9 mouse cellular contexts compared by ENCODE assay signal in genomic region chr2:32156645-32157044, GRCm38 (mm10). TPM values are rescaled to one million over a fixed set of nuclear protein-coding genes. Genes with fewer than 3 reads are reported as not detected.
DNase-seq lines count a peak whose midpoint lies in the region; ATAC-seq and TF ChIP-seq lines count a peak whose summit lies in the region.
"Had no signal": no experiment of that assay in that cellular context is flagged by ENCODE, and none has a peak within 500 bp of the region (broad histone marks: within the 10 kb centered on the region; RNA-seq: fewer than 3 reads in every experiment).

No protein-coding gene starts in this region.

- no peaks in the 10 kb centered on the region for H3K27me3 ChIP-seq in heart, embryonic 16.5 days (ENCODE audit: control insufficient read depth, insufficient read depth, low read length)
- no peaks in the 10 kb centered on the region for H3K27me3 ChIP-seq in E14TG2a.4 (ENCODE audit: insufficient read depth, low read length)
- H3K27me3 ChIP-seq in forebrain, embryonic 15.5 days = no peaks in the 10 kb centered on the region
- no peaks in the 10 kb centered on the region for H3K27me3 ChIP-seq in midbrain, embryonic 12.5 days

- TF ChIP-seq CTCF in E14TG2a.4 (conservative IDR thresholded peaks at IDR 0.05; ENCODE audit: low read length) = no peak

- no peaks in the 10 kb centered on the region; the same call in 1 of the 2 replicates for H3K9me3 ChIP-seq in heart, embryonic 16.5 days (replicated peaks; ENCODE audit: control insufficient read depth, low read length)
- 0 out of 2 replicates have a peak, but pooled peaks cover 2% of the 10 kb centered on the region for H3K9me3 ChIP-seq in E14TG2a.4 (ENCODE audit: low read length)
- no peaks in the 10 kb centered on the region for H3K9me3 ChIP-seq in forebrain, embryonic 15.5 days
- H3K9me3 ChIP-seq in midbrain, embryonic 12.5 days = no peaks in the 10 kb centered on the region

- ATAC-seq in heart, embryonic 16.5 days (replicated peaks; ENCODE audit: extremely low read depth, insufficient read depth, low FRiP score) = no peak
- no peak for ATAC-seq in forebrain, embryonic 15.5 days (replicated peaks)
- ATAC-seq in midbrain, embryonic 12.5 days (ENCODE audit: low FRiP score, low read depth) = no peak

- H3K4me2 ChIP-seq in heart, embryonic 16.5 days (ENCODE audit: low read depth, low read length) = no peak overlapping the region
- H3K4me2 ChIP-seq in forebrain, embryonic 15.5 days (replicated peaks) = 0 out of 2 replicates have a peak overlapping the region, but pooled peaks have one; percentile 19
- H3K4me2 ChIP-seq in midbrain, embryonic 12.5 days (replicated peaks) = peak overlapping the region; percentile 32

- H3K9ac ChIP-seq in heart, embryonic 16.5 days (ENCODE audit: low read length) = no peak overlapping the region
- 0 out of 2 replicates have a peak overlapping the region, but pooled peaks have one; percentile 38 for H3K9ac ChIP-seq in forebrain, embryonic 15.5 days (replicated peaks)
- H3K9ac ChIP-seq in midbrain, embryonic 12.5 days (replicated peaks) = 0 out of 2 replicates have a peak overlapping the region, but pooled peaks have one; percentile 20

- H3K4me1 ChIP-seq in heart, embryonic 16.5 days (ENCODE audit: control insufficient read depth, insufficient read depth, low read length) = peaks cover 87% of the 10 kb centered on the region
- H3K4me1 ChIP-seq in E14TG2a.4 (replicated peaks; ENCODE audit: low read depth, low read length) = peaks cover 96% of the 10 kb centered on the region
- H3K4me1 ChIP-seq in forebrain, embryonic 15.5 days = peaks cover 78% of the 10 kb centered on the region
- H3K4me1 ChIP-seq in midbrain, embryonic 12.5 days = peaks cover 79% of the 10 kb centered on the region

- no peak for DNase-seq in heart, postnatal 10 days
- no peak for DNase-seq in adrenal gland, postnatal 36 days
- no peak for DNase-seq in adipocyte (ENCODE audit: low spot score)
- DNase-seq in thymus, postnatal 4 days = no peak
- DNase-seq: heart, postnatal 4 days had no signal

- H3K4me3 ChIP-seq in heart, embryonic 16.5 days (ENCODE audit: low read length) = no peak overlapping the region
- peak overlapping the region; percentile 64 for H3K4me3 ChIP-seq in E14TG2a.4 (replicated peaks; ENCODE audit: low read length)
- H3K4me3 ChIP-seq in forebrain, embryonic 15.5 days = no peak overlapping the region
- no peak overlapping the region for H3K4me3 ChIP-seq in midbrain, embryonic 12.5 days

- intact Hi-C loops in heart, postnatal 10 days (cut with DNase I) = no loop called here

- 49% methylated on average over 10 of the region's 10 CpGs for WGBS in heart, embryonic 16.5 days
- 61% methylated on average over 10 of the region's 10 CpGs for WGBS in forebrain, embryonic 15.5 days
- WGBS in midbrain, embryonic 12.5 days = 74% methylated on average over 10 of the region's 10 CpGs

- H3K27ac ChIP-seq in heart, embryonic 16.5 days (ENCODE audit: low read length) = peak overlapping the region; percentile 21; the same call in 1 of the 2 replicates
- H3K27ac ChIP-seq in forebrain, embryonic 15.5 days (replicated peaks) = peak overlapping the region; percentile 77
- H3K27ac ChIP-seq in midbrain, embryonic 12.5 days (replicated peaks) = peak overlapping the region; percentile 84

- peaks cover 2% of the 10 kb centered on the region; the same call in 1 of the 2 replicates for H3K36me3 ChIP-seq in heart, embryonic 16.5 days (ENCODE audit: control insufficient read depth, insufficient read depth)
- H3K36me3 ChIP-seq in E14TG2a.4 (ENCODE audit: insufficient read depth, low read length) = peaks cover 32% of the 10 kb centered on the region
- no peaks in the 10 kb centered on the region for H3K36me3 ChIP-seq in forebrain, embryonic 15.5 days
- H3K36me3 ChIP-seq in midbrain, embryonic 12.5 days = 0 out of 2 replicates have a peak, but pooled peaks cover 17% of the 10 kb centered on the region

RNA-seq across cellular contexts. Expression of gene Prrc2b, which starts 5.8 kb away (rescaled TPM):
- polyA plus RNA-seq in heart, embryonic 16.5 days (2015; fragmentation: Nextera tagmentation; extraction: Ambion mirVana) = 19.3 and 30.1 TPM in 2 replicates
- 100 to 1,000 TPM; 118 to 134 TPM for total RNA-seq in heart, postnatal 10 days (2021)
- polyA plus RNA-seq in forebrain, embryonic 15.5 days (2015; fragmentation: Nextera tagmentation; extraction: Ambion mirVana) = 76.2 and 88.8 TPM in 2 replicates
- 99.1 and 121 TPM in 2 replicates for polyA plus RNA-seq in midbrain, embryonic 12.5 days (2016; fragmentation: Nextera tagmentation; extraction: Ambion mirVana)
- total RNA-seq in adrenal gland, postnatal 36 days (2021) = 100 to 1,000 TPM in 1 of 2 experiments, 10 to 100 TPM in 1; 99.3 to 119 TPM

Comparison
In these comparisons a context has a peak if more than half of its experiments do, and no peak if none do; other contexts are left out.
1. H3K27ac ChIP-seq: peak in every context shown above with its lines; median percentile 84 in midbrain, embryonic 12.5 days; 77 in forebrain, embryonic 15.5 days; 21 in heart, embryonic 16.5 days.